Mouse (Mus musculus): ENCODE data around the gene Phc2.
A peak's percentile ranks its signal among the peaks of the same experiment; 100 is the strongest.

Gene Phc2

GRCm38 (mm10) chr4:128784950-128785631 is 130.6 kb downstream of the Phc2 start:
- Histone ChIP-seq H3K9me3 (ENCODE audit: low read length) (no peaks in the 10 kb centered on the region), H3K4me3 (replicated peaks; ENCODE audit: low read length) (no peak overlapping the region), H3K27me3 (ENCODE audit: insufficient read depth, low read length) (peaks cover 11% of the 10 kb centered on the region; the same call in 1 of the 2 replicates), H3K36me3 (ENCODE audit: insufficient read depth, low read length) (0 out of 2 replicates have a peak, but pooled peaks cover 3% of the 10 kb centered on the region), H3K4me1 (replicated peaks; ENCODE audit: low read depth, low read length) (peaks cover 24% of the 10 kb centered on the region)
- TF ChIP-seq POU5F1 (IDR thresholded peaks at IDR 0.05; ENCODE audit: borderline replicate concordance, low read length) (no peak), NANOG (IDR thresholded peaks at IDR 0.05; ENCODE audit: borderline replicate concordance, low read length) (no peak), CTCF (conservative IDR thresholded peaks at IDR 0.05; ENCODE audit: low read length) (no peak)

DNA sequence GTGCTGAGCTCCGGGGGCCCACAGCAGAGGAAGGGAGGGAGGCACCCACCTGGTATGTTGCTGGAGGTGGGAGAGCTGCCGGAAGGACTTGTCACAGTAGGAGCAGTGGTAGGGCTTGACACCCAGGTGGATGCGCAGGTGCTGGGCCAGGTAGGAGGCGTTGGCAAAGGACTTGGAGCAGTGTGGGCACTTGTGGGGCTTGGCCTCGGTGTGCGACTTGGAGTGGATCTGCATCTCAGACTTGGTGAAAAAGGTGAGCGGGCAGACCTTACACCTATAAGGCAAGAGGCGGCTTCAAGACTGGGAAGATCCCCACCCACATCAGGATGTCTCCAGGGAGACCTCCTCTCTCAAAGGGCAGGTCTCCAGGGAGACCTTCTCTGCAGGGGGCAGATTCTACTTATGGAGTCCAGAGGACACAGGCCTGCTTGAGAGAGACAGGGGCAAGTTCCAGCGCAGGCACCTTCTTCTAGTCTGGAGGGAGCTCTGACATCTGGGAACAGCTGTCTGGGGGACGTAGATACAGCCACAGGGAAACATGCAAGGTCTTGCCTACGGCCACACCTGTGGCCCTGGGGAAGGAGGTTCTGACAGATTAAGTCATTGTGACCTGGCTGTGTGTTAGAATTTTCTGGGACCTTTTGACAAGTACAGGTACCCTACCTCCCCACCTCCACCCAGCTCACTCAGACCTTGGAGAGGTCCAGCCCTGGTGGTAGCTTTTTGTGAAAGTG is 131.6 kb downstream of the Phc2 start:
- H3K36me3 ChIP-seq (ENCODE audit: insufficient read depth, low read length) = 0 out of 2 replicates have a peak, but pooled peaks cover 3% of the 10 kb centered on the region
- H3K4me1 ChIP-seq (replicated peaks; ENCODE audit: low read depth, low read length) = peaks cover 30% of the 10 kb centered on the region
- no peak for TF ChIP-seq NANOG (IDR thresholded peaks at IDR 0.05; ENCODE audit: borderline replicate concordance, low read length)
- no peak for TF ChIP-seq CTCF (conservative IDR thresholded peaks at IDR 0.05; ENCODE audit: low read length)
- peaks cover 20% of the 10 kb centered on the region for H3K27me3 ChIP-seq (ENCODE audit: insufficient read depth, low read length)
- H3K9me3 ChIP-seq (ENCODE audit: low read length) = no peaks in the 10 kb centered on the region
- H3K4me3 ChIP-seq (replicated peaks; ENCODE audit: low read length) = no peak overlapping the region

DNA sequence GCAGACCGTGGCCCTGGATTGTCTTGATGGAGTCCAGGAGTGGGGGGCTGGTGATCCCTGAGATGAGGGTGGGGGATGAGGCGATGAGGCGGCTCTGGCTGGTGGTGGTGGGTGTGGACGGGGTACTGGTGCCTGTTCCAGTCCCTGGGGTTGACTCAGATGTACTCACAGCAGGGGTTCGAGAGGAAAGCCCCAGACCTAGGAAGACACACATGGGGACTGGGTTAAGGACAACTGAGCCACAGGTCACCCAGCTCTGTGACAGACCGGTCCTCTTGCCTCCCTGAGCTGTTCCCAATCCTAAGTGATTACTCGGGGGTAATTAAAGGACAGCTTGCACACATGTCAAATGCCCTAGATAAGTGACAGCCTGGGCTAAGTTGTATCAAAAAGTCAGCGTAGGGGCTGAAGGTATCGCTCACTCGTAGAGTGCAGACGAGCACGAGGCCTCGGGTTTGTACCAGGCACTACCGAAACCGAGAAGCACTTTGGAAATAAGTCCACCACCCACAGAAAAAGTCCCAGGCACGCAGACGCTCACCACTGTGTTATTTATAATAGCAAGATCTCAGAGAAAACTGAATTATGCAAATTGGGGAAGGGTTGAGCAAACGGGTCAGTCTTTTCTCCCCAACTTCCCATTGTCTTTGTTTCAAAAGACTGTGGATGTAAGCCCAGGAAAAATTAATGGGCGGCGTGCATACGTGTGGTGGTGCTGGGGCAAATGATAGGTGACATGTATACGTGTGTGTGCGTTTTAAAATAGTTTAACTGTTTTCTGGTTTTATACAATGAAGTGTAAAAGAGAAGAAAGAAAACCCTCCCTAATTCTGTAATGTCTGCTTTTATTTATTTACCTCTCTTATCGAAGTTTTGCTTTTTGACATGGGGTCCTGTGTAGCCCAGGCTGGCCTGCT is 132.8 kb downstream of the Phc2 start:
- no peaks in the 10 kb centered on the region for H3K9me3 ChIP-seq (ENCODE audit: low read length)
- peaks cover 32% of the 10 kb centered on the region for H3K27me3 ChIP-seq (ENCODE audit: insufficient read depth, low read length)
- TF ChIP-seq POU5F1 (IDR thresholded peaks at IDR 0.05; ENCODE audit: borderline replicate concordance, low read length) = no peak
- no peak for TF ChIP-seq CTCF (conservative IDR thresholded peaks at IDR 0.05; ENCODE audit: low read length)
- no peak for TF ChIP-seq NANOG (IDR thresholded peaks at IDR 0.05; ENCODE audit: borderline replicate concordance, low read length)
- H3K4me1 ChIP-seq (replicated peaks; ENCODE audit: low read depth, low read length) = peaks cover 30% of the 10 kb centered on the region
- H3K36me3 ChIP-seq (ENCODE audit: insufficient read depth, low read length) = 0 out of 2 replicates have a peak, but pooled peaks cover 3% of the 10 kb centered on the region
- no peak overlapping the region for H3K4me3 ChIP-seq (replicated peaks; ENCODE audit: low read length)

DNA sequence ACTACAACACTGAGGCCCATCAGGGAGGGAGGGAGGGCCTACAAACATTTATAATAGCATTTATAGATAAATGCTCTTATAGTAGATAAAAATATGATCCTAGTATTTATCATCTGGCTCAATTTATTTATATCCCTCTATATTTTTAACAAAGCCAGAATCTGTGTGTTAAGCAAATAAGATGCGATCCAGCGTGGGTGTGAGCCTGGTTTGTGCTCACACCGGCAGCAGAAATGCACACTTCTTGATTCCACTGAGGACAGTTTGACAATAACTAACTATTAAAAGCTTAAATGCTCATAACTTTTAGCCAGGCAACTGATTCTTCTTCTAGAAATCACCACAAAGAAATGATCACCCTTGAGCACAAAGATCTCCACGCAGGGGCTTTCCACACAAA is 133.6 kb downstream of the Phc2 start:
- 0 out of 2 replicates have a peak, but pooled peaks cover 3% of the 10 kb centered on the region for H3K36me3 ChIP-seq (ENCODE audit: insufficient read depth, low read length)
- no peaks in the 10 kb centered on the region for H3K9me3 ChIP-seq (ENCODE audit: low read length)
- no peak overlapping the region for H3K4me3 ChIP-seq (replicated peaks; ENCODE audit: low read length)
- H3K27me3 ChIP-seq (ENCODE audit: insufficient read depth, low read length) = peaks cover 33% of the 10 kb centered on the region
- no peak for TF ChIP-seq POU5F1 (IDR thresholded peaks at IDR 0.05; ENCODE audit: borderline replicate concordance, low read length)
- TF ChIP-seq NANOG (IDR thresholded peaks at IDR 0.05; ENCODE audit: borderline replicate concordance, low read length) = no peak
- TF ChIP-seq CTCF (conservative IDR thresholded peaks at IDR 0.05; ENCODE audit: low read length) = no peak
- peaks cover 30% of the 10 kb centered on the region for H3K4me1 ChIP-seq (replicated peaks; ENCODE audit: low read depth, low read length)

GRCm38 (mm10) chr4:128789646-128790045 is 135.1 kb downstream of the Phc2 start:
- TF ChIP-seq POU5F1 (IDR thresholded peaks at IDR 0.05; ENCODE audit: borderline replicate concordance, low read length) (no peak), CTCF (conservative IDR thresholded peaks at IDR 0.05; ENCODE audit: low read length) (no peak), NANOG (IDR thresholded peaks at IDR 0.05; ENCODE audit: borderline replicate concordance, low read length) (no peak)
- Histone ChIP-seq H3K4me1 (replicated peaks; ENCODE audit: low read depth, low read length) (peaks cover 43% of the 10 kb centered on the region), H3K9me3 (ENCODE audit: low read length) (no peaks in the 10 kb centered on the region), H3K27me3 (ENCODE audit: insufficient read depth, low read length) (peaks cover 33% of the 10 kb centered on the region), H3K36me3 (ENCODE audit: insufficient read depth, low read length) (0 out of 2 replicates have a peak, but pooled peaks cover 3% of the 10 kb centered on the region), H3K4me3 (replicated peaks; ENCODE audit: low read length) (peak overlapping the region; percentile 72)

DNA sequence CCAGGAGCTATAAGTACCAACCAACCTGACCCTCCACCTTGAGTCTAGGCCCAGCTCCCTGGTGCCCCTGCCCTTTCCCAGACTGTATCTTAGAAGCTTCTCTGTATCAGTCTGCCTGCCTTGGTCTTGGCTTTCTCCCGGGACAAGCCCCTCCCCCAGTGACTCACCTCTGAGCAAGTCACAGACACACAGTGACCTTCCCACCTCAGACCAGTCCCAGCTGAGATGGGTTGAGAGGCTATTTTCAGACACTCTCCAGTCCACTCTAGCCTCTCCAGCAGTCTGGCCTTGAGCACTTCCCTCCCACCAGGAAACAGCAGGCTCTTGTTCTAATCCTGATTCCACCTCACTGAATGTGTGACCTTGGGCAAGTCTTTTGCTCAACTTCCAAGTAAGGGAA is 139.2 kb downstream of the Phc2 start:
- no peaks in the 10 kb centered on the region for H3K9me3 ChIP-seq (ENCODE audit: low read length)
- TF ChIP-seq POU5F1 (IDR thresholded peaks at IDR 0.05; ENCODE audit: borderline replicate concordance, low read length) (no peak), NANOG (IDR thresholded peaks at IDR 0.05; ENCODE audit: borderline replicate concordance, low read length) (no peak), CTCF (conservative IDR thresholded peaks at IDR 0.05; ENCODE audit: low read length) (no peak)
- no peak overlapping the region for H3K4me3 ChIP-seq (replicated peaks; ENCODE audit: low read length)
- no peaks in the 10 kb centered on the region for H3K36me3 ChIP-seq (ENCODE audit: insufficient read depth, low read length)
- H3K27me3 ChIP-seq (ENCODE audit: insufficient read depth, low read length) = peaks cover 43% of the 10 kb centered on the region
- peaks cover 51% of the 10 kb centered on the region for H3K4me1 ChIP-seq (replicated peaks; ENCODE audit: low read depth, low read length)

DNA sequence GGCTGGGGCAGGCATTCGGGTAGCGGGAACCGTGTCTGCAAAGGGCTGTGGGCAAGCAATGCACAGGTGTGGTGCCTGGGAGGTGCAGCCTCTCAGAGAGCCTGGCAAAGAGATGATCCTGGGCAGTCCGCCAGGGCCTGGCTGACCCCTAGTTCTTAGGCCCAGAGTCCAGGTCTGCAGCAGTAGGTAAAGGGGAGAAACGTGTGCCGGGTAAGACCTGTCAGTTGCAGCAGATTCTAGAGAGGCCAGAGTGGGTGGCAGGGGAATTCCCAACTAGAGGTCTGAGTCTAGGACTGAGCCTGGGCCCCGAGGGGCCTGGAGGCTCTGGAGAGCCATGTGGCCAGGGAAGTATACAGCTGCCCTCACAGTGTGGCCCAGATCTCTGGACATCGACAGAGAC is 139.7 kb downstream of the Phc2 start:
- Histone ChIP-seq H3K9me3 (ENCODE audit: low read length) (no peaks in the 10 kb centered on the region), H3K36me3 (ENCODE audit: insufficient read depth, low read length) (no peaks in the 10 kb centered on the region), H3K4me3 (replicated peaks; ENCODE audit: low read length) (no peak overlapping the region), H3K4me1 (replicated peaks; ENCODE audit: low read depth, low read length) (peaks cover 55% of the 10 kb centered on the region), H3K27me3 (ENCODE audit: insufficient read depth, low read length) (peaks cover 46% of the 10 kb centered on the region)
- no peak for TF ChIP-seq NANOG (IDR thresholded peaks at IDR 0.05; ENCODE audit: borderline replicate concordance, low read length)
- no peak for TF ChIP-seq POU5F1 (IDR thresholded peaks at IDR 0.05; ENCODE audit: borderline replicate concordance, low read length)
- no peak for TF ChIP-seq CTCF (conservative IDR thresholded peaks at IDR 0.05; ENCODE audit: low read length)

DNA sequence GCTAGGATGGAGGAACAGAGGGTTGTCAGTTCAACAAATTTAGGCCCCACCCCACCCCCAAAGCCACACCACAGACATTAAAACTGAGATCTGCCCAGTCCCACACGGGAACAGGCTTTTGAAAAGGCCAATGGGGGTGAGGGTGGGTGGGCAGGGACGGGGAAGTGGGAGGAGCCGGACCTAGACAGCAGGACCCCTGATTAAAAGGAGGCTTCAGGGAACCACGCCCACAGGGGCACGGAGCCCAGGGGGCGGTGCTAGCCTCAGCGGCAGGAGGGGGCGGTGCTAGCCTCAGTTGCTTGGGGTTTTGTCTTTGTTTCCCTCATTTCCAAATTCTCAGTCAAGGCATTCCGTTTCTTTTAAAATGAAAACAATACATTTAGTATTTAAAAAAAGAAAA is 141.1 kb downstream of the Phc2 start:
- H3K36me3 ChIP-seq (ENCODE audit: insufficient read depth, low read length) = no peaks in the 10 kb centered on the region
- peaks cover 39% of the 10 kb centered on the region for H3K27me3 ChIP-seq (ENCODE audit: insufficient read depth, low read length)
- H3K9me3 ChIP-seq (ENCODE audit: low read length) = no peaks in the 10 kb centered on the region
- H3K4me1 ChIP-seq (replicated peaks; ENCODE audit: low read depth, low read length) = peaks cover 44% of the 10 kb centered on the region
- no peak overlapping the region for H3K4me3 ChIP-seq (replicated peaks; ENCODE audit: low read length)
- TF ChIP-seq POU5F1 (IDR thresholded peaks at IDR 0.05; ENCODE audit: borderline replicate concordance, low read length) (no peak), CTCF (conservative IDR thresholded peaks at IDR 0.05; ENCODE audit: low read length) (no peak), NANOG (IDR thresholded peaks at IDR 0.05; ENCODE audit: borderline replicate concordance, low read length) (no peak)

Data from E14TG2a.4 (cell line).